Mouse (Mus musculus) megakaryocyte-erythroid progenitor cell, adult 5-6 weeks (primary cell): Measurements from ENCODE around the gene Ostm1. TPM values are rescaled to one million over a fixed set of nuclear protein-coding genes. Genes with fewer than 3 reads are reported as not detected.

Source experiments
- ATAC-seq: replicated peaks from 2 replicates; pipeline ENCODE4 v1.8.0; 2016; ENCODE audit warnings: mild to moderate bottlenecking, inconsistent platforms; ENCODE audit not compliant: severe bottlenecking, poor library complexity, low FRiP score, low TSS enrichment
- total RNA-seq, 2 experiments: library from RNA; stranded (forward) in 1 of 2; stranded (reverse) in 1 of 2; fragments of 200-1000, 215-1000 nt in 1 of 2; fragments of >200 nt in 1 of 2; fragmentation: Nextera tagmentation in 1 of 2; gene quantifications; 2 replicates each; pipeline ENCODE4 v1.2.3; 2014 to 2017

Gene Ostm1
- 20.9 and 44.1 TPM in 2 replicates for total RNA-seq (2014; fragmentation: Nextera tagmentation)
- 33.5 and 48.7 TPM in 2 replicates for total RNA-seq (2017)

GRCm38 (mm10) chr10:42583157-42583872, at the start of gene Ostm1, which contains the start of gene Nr2e1:
TSS of gene Ostm1 (plus strand) at chr10:42583822.
TSS of gene Nr2e1 (minus strand) at chr10:42583632.
- no peak for ATAC-seq

GRCm38 (mm10) chr10:42533836-42534453, 49.7 kb upstream of the Ostm1 start:
- ATAC-seq: peak; percentile 81

- peak; percentile 89 for ATAC-seq
Observed at GRCm38 (mm10) chr10:42537571-42538316, 45.9 kb upstream of the Ostm1 start.

DNA sequence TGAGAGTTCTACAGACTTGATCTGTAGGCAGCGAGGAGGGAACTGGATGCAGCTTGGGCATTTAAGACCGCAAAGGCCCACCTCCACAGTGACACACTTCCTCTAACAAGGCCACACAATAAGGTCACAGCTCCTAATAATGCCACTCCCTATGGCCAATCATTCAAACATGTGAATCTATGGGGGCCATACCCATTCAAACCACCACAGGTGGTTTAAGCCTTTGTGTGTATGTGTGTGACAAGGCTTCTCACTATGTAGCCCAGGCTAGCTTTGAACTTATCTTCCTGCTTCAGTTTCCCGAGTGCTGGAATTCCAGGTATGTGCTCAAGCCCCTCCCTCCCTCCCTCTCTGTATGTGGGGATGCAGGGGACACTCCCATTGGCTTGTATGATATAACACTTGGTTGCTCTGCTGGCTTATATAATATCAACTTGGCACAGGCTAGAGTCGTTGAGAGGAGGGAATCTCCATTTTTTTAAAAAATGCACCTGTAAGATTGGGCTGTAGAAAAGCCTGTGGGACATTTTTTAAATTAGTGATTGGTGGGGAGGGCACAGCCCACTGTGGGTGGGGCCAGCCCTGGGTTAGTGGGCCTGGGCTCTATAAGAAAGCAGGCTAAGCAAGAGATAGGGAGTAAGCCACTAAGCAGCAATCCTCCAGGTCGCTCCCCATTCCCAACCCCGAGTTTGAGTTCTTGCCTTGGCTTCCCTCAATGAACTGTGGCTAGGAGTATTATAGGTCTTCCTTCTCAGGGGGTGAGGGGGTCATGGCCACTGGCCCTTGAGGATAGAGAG, 37.7 kb upstream of the Ostm1 start:
- no peak for ATAC-seq

DNA sequence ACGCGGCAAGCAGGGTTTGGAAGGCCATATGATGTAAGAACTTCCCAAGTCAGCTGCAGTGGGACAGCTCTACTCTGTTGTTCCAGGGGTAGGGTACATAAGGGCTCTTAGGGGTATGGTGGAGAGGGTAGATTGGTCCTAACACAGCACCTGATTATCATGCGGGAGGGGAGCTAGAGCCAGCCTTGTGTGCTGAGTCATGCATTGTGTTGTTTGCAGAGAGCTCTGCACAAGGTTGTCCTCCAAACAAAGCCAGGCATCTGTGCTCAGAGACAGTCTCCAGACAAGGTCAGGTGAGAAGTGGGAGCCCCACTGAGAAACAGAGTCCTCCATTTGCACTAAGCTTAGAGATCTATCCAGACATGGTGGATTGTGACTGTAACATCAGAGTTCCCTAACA, 37.1 kb upstream of the Ostm1 start:
- ATAC-seq: no peak; the same call in 1 of the 2 replicates

GRCm38 (mm10) chr10:42559581-42560200, 23.9 kb upstream of the Ostm1 start:
- ATAC-seq: no peak

DNA sequence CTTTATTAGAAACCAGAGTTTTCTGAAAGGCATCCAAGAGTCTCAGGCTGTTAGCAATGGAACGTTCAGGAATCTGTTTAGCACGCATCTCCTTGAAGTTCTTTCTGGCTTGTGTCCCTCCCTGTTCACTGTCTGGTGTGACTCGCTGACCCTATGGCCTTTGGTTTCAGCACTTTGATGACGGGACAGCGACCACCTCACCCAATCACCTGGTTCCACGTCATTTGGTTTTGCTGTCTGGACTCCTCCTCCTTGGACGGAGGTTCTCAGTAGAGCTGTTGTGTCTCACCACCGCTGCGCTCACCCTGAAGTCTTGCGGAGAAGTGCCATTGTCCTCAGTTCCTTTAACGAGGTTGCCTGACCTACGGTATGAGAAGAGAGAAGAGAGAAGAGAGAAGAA, 21.4 kb upstream of the Ostm1 start:
- ATAC-seq: peak; percentile 70

DNA sequence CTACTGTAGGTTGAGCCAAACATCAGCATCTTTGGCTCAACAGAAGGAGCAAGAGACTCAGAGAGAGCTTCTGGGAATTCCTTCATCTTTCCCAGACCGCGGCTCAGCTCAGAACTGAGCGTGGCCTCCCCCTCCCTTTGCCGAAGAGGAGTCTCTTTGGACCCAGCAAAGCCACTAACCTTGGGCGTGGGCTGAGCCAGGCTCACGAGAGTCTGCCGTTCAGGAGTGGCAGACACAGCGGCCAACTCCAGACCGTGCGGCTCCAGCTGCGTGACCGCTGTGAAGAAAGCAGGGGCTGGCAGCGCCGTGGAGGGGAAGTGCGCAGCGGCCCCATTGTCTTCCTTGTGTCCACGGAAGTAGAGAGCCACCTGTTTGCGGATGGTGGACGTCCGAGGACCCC, 11.1 kb upstream of the Ostm1 start:
- ATAC-seq: no peak

DNA sequence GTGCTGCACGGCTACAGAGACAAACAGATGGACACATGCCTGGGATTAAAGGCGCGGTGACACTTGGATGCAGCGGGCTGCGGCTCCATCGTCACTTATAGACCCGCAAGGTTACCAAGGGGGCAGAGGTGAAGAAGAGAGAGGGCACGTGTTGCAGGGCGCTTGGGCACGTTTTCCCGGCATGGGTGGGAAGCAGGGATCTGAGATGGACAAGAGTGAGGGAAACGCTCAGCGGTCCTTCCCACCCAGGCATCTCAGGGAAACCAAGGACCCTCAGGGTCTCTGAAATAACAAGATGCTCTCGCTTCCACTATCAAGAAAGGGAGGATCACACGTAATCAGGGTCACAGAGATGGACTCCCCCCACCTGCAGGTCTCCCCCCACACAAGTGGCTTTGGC, 10.7 kb upstream of the Ostm1 start:
- ATAC-seq: no peak

DNA sequence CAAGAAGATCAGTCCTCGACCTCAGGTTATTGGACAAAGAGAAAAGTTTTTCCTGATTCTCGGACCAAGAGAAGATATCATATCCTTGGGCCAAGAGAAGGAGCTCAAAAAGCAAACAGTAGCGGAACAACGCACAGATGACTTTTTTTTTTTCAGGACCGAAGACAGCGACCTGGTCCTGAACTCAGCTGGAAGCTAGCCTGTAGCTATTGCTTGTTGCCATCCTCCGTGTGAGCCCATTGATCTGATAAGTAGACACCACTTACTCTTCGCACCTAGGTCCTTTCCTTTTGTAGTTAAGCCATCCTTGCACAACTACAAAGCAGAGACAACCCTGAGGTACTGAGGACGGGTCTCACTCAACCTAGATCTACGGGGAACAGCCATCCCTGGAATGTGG, 9.0 kb upstream of the Ostm1 start:
- ATAC-seq: peak; percentile 67

DNA sequence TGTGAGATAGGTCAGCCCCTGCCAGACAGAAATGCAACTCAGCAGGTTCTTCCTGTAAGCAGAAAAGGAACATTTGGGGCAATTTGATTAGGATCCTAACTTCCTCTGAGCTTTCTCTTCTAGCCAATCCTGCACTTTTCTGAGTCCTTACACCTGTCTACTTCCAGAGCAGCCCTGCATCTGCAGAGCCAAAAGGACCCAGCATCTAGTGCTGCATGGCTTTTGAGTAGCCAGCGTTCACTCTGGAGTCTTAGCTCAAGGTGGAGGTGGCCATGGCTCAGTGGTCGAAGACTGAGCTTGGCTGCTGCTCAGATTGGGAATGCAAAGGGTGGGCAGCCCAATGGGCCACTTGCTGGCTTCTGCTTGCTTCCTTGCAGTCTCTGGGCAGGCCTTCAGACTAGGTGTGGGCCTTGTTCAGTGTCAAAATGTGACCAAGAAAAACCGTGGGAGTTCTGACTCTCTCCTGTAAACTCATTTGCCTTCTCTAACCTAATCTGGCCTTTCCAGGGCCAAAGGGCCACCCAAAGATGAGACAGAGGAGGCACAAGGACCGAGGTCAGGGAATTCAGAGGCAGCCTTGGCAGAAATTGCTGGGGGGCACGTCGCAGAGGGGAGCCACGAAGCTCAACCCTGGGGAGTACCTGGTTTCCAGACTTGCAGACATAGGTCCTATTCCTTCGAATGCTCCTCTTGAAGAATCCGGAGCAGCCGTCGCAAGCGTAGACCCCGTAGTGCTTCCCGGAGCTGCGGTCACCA, 5.9 kb upstream of the Ostm1 start:
- no peak for ATAC-seq

- no peak for ATAC-seq
Observed at GRCm38 (mm10) chr10:42578281-42578675, 5.3 kb upstream of the Ostm1 start.

GRCm38 (mm10) chr10:42578698-42579474, 4.7 kb upstream of the Ostm1 start:
- ATAC-seq: no peak

- ATAC-seq: 0 out of 2 replicates have a peak, but pooled peaks have one; percentile 33
Observed at GRCm38 (mm10) chr10:42579475-42580130, 4.0 kb upstream of the Ostm1 start.

DNA sequence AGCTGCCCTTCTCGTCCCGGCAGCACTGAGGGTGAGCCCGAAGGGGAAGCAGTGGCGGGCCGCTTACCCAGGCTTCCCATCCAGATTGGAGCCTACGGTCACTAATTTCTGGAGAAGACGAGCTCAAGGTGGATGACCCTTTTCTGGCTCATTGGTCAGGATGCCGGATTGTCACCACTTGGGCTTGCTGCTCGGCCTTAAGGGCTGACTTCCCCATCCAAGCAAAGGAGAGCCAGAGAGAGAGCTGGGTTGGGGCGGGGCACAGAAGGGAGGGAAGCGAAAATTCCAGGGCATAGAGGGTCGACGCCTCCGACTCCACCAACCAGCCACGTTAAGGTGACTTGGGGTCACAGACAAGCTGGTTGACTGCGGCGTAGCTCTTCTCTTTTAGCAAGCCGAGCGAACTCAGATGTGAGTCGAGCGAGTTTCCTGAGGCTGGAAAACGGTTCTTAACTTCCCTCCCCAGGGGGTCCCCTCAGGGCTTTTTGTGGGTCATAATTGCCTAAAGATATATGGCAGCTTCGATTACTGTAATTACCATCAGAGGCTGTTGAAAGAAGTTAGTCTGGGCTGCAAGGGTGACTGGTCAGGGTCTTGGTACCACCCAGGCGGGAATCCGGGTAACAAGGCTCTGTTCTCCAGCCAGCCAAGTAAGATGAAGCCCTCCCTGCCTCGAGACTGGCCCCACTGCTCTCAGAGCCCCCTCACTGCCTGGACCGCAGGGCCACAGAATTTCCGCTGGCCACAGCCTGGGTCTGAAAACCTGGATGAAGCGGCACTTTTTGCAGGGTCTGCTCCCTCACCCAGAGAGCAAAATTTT, 3.3 kb upstream of the Ostm1 start:
- ATAC-seq: no peak

- ATAC-seq: no peak
Observed at GRCm38 (mm10) chr10:42580951-42581277, 2.7 kb upstream of the Ostm1 start.
